Mouse (Mus musculus) C2C12 (cell line): ENCODE results near the gene Furin.

Source experiments
- CTCF ChIP-seq: IDR thresholded peaks from one replicate; pipeline ENCODE4 v1.5.1; 2011; ENCODE audit not compliant: control insufficient read depth, insufficient read depth, insufficient read length
- FOSL1 ChIP-seq: IDR thresholded peaks from one replicate; pipeline ENCODE4 v1.8.0; 2011; ENCODE audit warnings: mild to moderate bottlenecking, low read length; ENCODE audit not compliant: poor library complexity, insufficient read depth, severe bottlenecking
- USF1 ChIP-seq: IDR thresholded peaks from one replicate; pipeline ENCODE4 v1.6.1; 2011; ENCODE audit warnings: low read depth, mild to moderate bottlenecking, control low read depth, moderate library complexity

- TF ChIP-seq CTCF = no peak
- TF ChIP-seq USF1 = no peak
- TF ChIP-seq FOSL1 = no peak
Observed at GRCm38 (mm10) chr7:80400571-80400970, 4.7 kb downstream of the Furin start.
